Mouse (Mus musculus) midbrain, embryonic 14.5 days (tissue): Measurements from ENCODE around the gene Hpdl. TPM values are rescaled to one million over a fixed set of nuclear protein-coding genes. Genes with fewer than 3 reads are reported as not detected.

Experiments
- ATAC-seq: fragments of 200-750 bp; cut with Nextera tagmentation; 2 replicates; pipeline ENCODE4 v1.8.0; 2017; ENCODE audit warnings: moderate number of reproducible peaks, moderate library complexity; ENCODE audit not compliant: low FRiP score, low TSS enrichment
- DNase-seq: peaks from one replicate; pipeline ENCODE4 v3.0.0-alpha.2; 2015
- H3K27ac ChIP-seq: fragments of 300-500 bp; sonication (generic); replicated peaks from 2 replicates; pipeline ENCODE4 v1.5.1; 2014; ENCODE audit warnings: mild to moderate bottlenecking, low read depth, low read length, moderate library complexity
- H3K27me3 ChIP-seq: fragments of 300-500 bp; sonication (generic); 2 replicates; pipeline ENCODE4 v1.6.1; 2014; ENCODE audit warnings: low read length, control low read depth, mixed read lengths; ENCODE audit not compliant: control insufficient read depth, insufficient read depth
- H3K36me3 ChIP-seq: fragments of 300-500 bp; sonication (generic); 2 replicates; pipeline ENCODE4 v1.6.1; 2014; ENCODE audit warnings: low read length, control low read depth; ENCODE audit not compliant: control insufficient read depth, insufficient read depth
- H3K4me1 ChIP-seq: fragments of 300-500 bp; sonication (generic); 2 replicates; pipeline ENCODE4 v1.6.1; 2014; ENCODE audit warnings: mild to moderate bottlenecking, antibody characterized with exemption, low read length, control low read depth; ENCODE audit not compliant: control insufficient read depth, insufficient read depth
- H3K4me2 ChIP-seq: fragments of 300-500 bp; sonication (generic); 2 replicates; pipeline ENCODE4 v1.6.1; 2014; ENCODE audit warnings: mild to moderate bottlenecking, low read length, moderate library complexity
- H3K4me3 ChIP-seq: fragments of 300-500 bp; sonication (generic); replicated peaks from 2 replicates; pipeline ENCODE4 v1.5.1; 2014; ENCODE audit warnings: low read depth, low read length
- H3K9ac ChIP-seq: fragments of 300-500 bp; sonication (generic); replicated peaks from 2 replicates; pipeline ENCODE4 v1.6.1; 2014; ENCODE audit warnings: mild to moderate bottlenecking, low read length, moderate library complexity
- H3K9me3 ChIP-seq: fragments of 300-500 bp; sonication (generic); 2 replicates; pipeline ENCODE4 v1.6.1; 2016; ENCODE audit warnings: low read length, control low read depth, mixed read lengths; ENCODE audit not compliant: control insufficient read depth
- WGBS: fragments of 180-500 bp; shearing (Covaris S2); extraction: QIAGEN DNeasy Blood & Tissue Kit; methylation state at CpG from one replicate; pipeline ENCODE4 v1.1.7; 2014; 5-methylcytosine and 5-hydroxymethylcytosine counted together
- polyA plus RNA-seq: library from polyadenylated mRNA; unstranded; fragments of >200 nt; fragmentation: Nextera tagmentation; extraction: Ambion mirVana; gene quantifications from 2 replicates; pipeline ENCODE4 v1.2.1, GENCODE M21; 2014

The Hpdl gene
- polyA plus RNA-seq, 1 experiment from 2014 or later, result 1.1 TPM

- H3K27ac ChIP-seq, result no peak overlapping the region
- ATAC-seq (no peak), DNase-seq (peak; percentile 96)
- H3K27me3 ChIP-seq, result no peaks in the 10 kb centered on the region
- H3K4me3 ChIP-seq, result no peak overlapping the region
- H3K4me2 ChIP-seq, result no peak overlapping the region
- no peaks in the 10 kb centered on the region for H3K4me1 ChIP-seq
- 9% methylated on average over 3 of the region's 3 CpGs for WGBS
- no peaks in the 10 kb centered on the region for H3K9me3 ChIP-seq
- H3K36me3 ChIP-seq, result no peaks in the 10 kb centered on the region
- no peak overlapping the region for H3K9ac ChIP-seq
Observed at GRCm38 (mm10) chr4:116788956-116789355, 32.6 kb downstream of the Hpdl start.

DNA sequence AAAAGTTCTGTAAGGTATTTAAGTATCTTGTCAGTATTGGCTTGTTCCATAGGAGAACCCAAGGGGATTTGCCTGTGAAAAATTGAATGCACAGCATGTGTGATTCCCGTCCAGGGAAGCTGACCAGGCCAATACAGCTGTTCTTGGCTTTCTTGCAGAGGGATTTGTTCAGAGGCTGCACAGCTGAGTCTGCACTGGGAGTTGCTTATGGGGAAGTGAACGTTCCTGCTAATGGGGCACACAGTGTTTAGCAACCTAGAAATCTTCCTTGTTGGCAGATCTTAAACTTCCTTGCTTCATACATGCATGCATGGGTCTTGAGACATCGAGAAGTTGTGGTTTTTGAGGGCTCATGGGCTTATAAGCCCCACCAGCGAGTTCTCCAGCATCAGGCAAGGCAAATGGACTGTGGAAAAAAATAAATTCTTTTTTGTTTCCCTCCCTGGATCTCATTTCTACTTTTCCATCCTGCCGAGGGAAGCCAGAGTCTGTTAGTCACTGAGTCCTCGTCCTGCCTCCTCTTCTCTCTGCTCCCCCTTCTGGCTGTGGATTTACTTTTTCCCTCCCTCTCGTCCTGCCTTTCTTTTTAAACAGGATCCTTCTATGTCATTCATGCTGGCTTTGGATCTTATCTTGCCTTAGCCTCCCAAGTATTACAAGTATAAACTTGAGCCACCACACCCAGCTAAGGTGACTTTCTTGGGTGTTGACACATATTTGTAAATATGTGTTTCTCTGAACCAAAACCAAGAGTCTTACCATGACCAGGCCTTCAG, 33.3 kb downstream of the Hpdl start:
- DNase-seq (no peak), ATAC-seq (no peak)
- H3K4me2 ChIP-seq, result no peak overlapping the region
- no peak overlapping the region for H3K9ac ChIP-seq
- H3K27ac ChIP-seq, result no peak overlapping the region
- no peaks in the 10 kb centered on the region for H3K36me3 ChIP-seq
- no peaks in the 10 kb centered on the region for H3K4me1 ChIP-seq
- H3K9me3 ChIP-seq, result no peaks in the 10 kb centered on the region
- WGBS, result 40% methylated on average over 7 of the region's 7 CpGs
- H3K27me3 ChIP-seq, result no peaks in the 10 kb centered on the region
- H3K4me3 ChIP-seq, result no peak overlapping the region

- H3K4me1 ChIP-seq, result peaks cover 7% of the 10 kb centered on the region; the same call in 1 of the 2 replicates
- H3K4me3 ChIP-seq, result no peak overlapping the region
- H3K27ac ChIP-seq, result no peak overlapping the region
- H3K9ac ChIP-seq, result no peak overlapping the region
- ATAC-seq (no peak), DNase-seq (no peak)
- WGBS, result 93% methylated on average over 1 of the region's 1 CpGs
- H3K36me3 ChIP-seq, result no peaks in the 10 kb centered on the region
- no peaks in the 10 kb centered on the region for H3K27me3 ChIP-seq
- no peaks in the 10 kb centered on the region for H3K9me3 ChIP-seq
- H3K4me2 ChIP-seq, result no peak overlapping the region
Observed at GRCm38 (mm10) chr4:116786587-116786986, 34.9 kb downstream of the Hpdl start.

GRCm38 (mm10) chr4:116782171-116782570, 39.3 kb downstream of the Hpdl start:
- Histone ChIP-seq H3K4me1 (peaks cover 7% of the 10 kb centered on the region; the same call in 1 of the 2 replicates), H3K27ac (no peak overlapping the region), H3K36me3 (no peaks in the 10 kb centered on the region), H3K4me3 (no peak overlapping the region), H3K9me3 (no peaks in the 10 kb centered on the region), H3K9ac (0 out of 2 replicates have a peak overlapping the region, but pooled peaks have one; percentile 12), H3K27me3 (no peaks in the 10 kb centered on the region), H3K4me2 (no peak overlapping the region)
- ATAC-seq, result no peak
- DNase-seq, result peak; percentile 27
- under 1% methylated on average over 8 of the region's 8 CpGs for WGBS

GRCm38 (mm10) chr4:116781366-116781765, 40.1 kb downstream of the Hpdl start:
- H3K4me3 ChIP-seq, result no peak overlapping the region
- H3K9ac ChIP-seq, result no peak overlapping the region
- no peak overlapping the region for H3K27ac ChIP-seq
- no peaks in the 10 kb centered on the region for H3K9me3 ChIP-seq
- H3K4me2 ChIP-seq, result no peak overlapping the region
- H3K4me1 ChIP-seq, result peaks cover 7% of the 10 kb centered on the region; the same call in 1 of the 2 replicates
- H3K36me3 ChIP-seq, result no peaks in the 10 kb centered on the region
- no peak for ATAC-seq
- 36% methylated on average over 2 of the region's 2 CpGs for whole genome bisulfite sequencing
- DNase-seq, result no peak
- no peaks in the 10 kb centered on the region for H3K27me3 ChIP-seq

DNA sequence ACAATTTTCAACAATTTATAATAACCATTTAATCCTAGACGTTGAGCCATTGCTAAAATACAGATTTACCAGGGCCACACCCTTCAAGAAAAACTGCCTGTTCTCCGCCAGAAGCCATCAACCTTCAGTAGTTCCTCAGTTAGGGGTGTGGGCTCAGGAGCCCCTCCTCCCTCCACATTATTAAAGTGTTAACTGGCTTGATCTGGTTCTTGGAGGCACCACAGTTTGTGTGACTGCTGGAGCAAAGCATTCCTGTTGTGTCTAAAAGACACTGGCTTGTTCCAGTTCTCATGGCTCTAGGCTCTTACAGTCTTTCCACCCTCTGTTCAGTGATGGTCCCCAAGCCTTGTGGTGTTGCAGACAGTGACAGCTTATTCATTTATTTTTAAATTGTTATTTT, 41.0 kb downstream of the Hpdl start:
- H3K36me3 ChIP-seq, result no peaks in the 10 kb centered on the region
- DNase-seq (no peak), ATAC-seq (no peak)
- no peak overlapping the region for H3K4me2 ChIP-seq
- H3K4me1 ChIP-seq, result peaks cover 7% of the 10 kb centered on the region; the same call in 1 of the 2 replicates
- no peak overlapping the region for H3K9ac ChIP-seq
- no peak overlapping the region for H3K4me3 ChIP-seq
- 73% methylated on average over 2 of the region's 2 CpGs for WGBS
- H3K27me3 ChIP-seq, result no peaks in the 10 kb centered on the region
- no peak overlapping the region for H3K27ac ChIP-seq
- no peaks in the 10 kb centered on the region for H3K9me3 ChIP-seq

- no peak overlapping the region for H3K4me3 ChIP-seq
- no peak overlapping the region for H3K9ac ChIP-seq
- DNase-seq (no peak), ATAC-seq (no peak)
- H3K36me3 ChIP-seq, result no peaks in the 10 kb centered on the region
- 93% methylated on average over 3 of the region's 3 CpGs for WGBS
- H3K4me2 ChIP-seq, result no peak overlapping the region
- H3K27me3 ChIP-seq, result no peaks in the 10 kb centered on the region
- H3K27ac ChIP-seq, result no peak overlapping the region
- H3K4me1 ChIP-seq, result peaks cover 2% of the 10 kb centered on the region; the same call in 1 of the 2 replicates
- H3K9me3 ChIP-seq, result no peaks in the 10 kb centered on the region
Observed at GRCm38 (mm10) chr4:116777079-116777478, 44.4 kb downstream of the Hpdl start.

DNA sequence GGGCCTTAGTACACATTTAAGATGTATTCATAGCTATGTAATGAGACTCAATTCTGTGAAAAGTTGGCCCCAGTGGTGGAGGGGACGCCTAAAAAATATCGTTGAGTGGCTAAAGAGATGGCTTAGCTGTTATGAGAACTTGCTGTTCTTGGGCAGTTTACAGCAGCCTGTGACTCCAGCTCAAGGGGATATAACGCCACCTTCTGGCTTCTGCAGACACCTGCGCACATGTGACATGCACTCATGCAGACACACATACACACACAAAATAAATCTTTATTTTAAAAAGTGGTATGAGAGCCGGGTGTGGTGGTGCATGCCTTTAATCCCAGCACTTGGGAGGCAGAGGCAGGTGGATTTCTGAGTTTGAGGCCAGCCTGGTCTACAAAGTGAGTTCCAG, 45.1 kb downstream of the Hpdl start:
- no peak overlapping the region for H3K9ac ChIP-seq
- H3K4me1 ChIP-seq, result no peaks in the 10 kb centered on the region
- H3K27ac ChIP-seq, result no peak overlapping the region
- H3K4me2 ChIP-seq, result no peak overlapping the region
- no peaks in the 10 kb centered on the region for H3K36me3 ChIP-seq
- WGBS, result 92% methylated on average over 5 of the region's 5 CpGs
- H3K9me3 ChIP-seq, result no peaks in the 10 kb centered on the region
- H3K27me3 ChIP-seq, result no peaks in the 10 kb centered on the region
- H3K4me3 ChIP-seq, result no peak overlapping the region
- no peak for DNase-seq
- ATAC-seq, result no peak
